Mouse (Mus musculus): Measurements from ENCODE around the gene Olfr1034.
"Not testable (repeated sequence)": the region's sequence is repeated elsewhere in the genome, so short reads cannot be mapped to it uniquely, and the experiment has no call there.

Olfr1034 gene

DNA sequence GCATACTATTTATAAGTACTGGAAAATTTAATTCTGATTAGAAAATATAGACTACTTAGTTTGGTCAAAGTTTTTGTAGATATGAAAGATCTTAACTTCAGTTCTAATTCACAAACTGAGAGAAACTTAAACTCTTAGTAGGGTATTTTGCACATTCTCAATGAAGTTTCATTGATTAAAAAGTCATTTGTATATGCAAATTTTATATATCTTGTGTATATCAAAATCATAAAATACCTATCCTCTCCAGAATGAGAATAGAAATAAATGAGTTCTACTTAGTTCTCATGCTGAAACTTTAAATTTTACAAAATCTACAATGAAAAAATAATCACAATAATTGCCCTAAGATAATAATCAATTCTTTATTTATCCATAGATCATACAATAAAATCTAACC lies at the start of gene Olfr1034:
TSS of gene Olfr1034 (plus strand) at position 301 of the 400 bp plus-strand sequence.
- DNase-seq (ENCODE audit: low spot score in 2 of 2) = no peak

GRCm38 (mm10) chr2:86005240-86005639 lies 40.4 kb upstream of the Olfr1034 start, which contains the start of gene Olfr1032:
Gene Olfr1032, plus strand, starts transcription at chr2:86005540.
- DNase-seq (ENCODE audit: low spot score in 2 of 2) = no peak

- DNase-seq (ENCODE audit: low spot score in 2 of 2) = not testable (repeated sequence)
Measured at GRCm38 (mm10) chr2:86020406-86020805, 25.3 kb upstream of the Olfr1034 start, which contains the start of gene Olfr1033. Gene Olfr1033, plus strand, starts transcription at chr2:86020633.

DNA sequence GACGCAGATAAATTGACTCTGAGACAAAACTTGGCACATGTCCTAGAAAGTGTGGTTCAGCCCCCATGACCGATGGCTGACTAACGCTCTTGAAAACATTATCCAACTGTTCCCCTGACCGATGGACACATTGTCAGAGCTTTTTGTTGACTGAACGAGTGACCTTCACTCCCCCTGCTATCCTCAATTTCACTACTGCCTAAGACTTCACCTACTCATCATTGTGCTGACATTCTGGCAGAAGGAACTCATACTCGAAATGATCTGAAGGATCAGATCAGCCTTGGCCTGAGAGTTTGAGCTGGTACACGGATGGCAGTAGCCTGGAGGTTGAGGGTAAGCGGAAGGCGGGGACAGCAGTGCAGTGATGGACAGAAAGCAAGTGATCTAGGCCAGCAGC lies 24.1 kb upstream of the Olfr1034 start:
- DNase-seq (ENCODE audit: low spot score in 2 of 2) = not testable (repeated sequence)

GRCm38 (mm10) chr2:86050777-86051176 lies 5.1 kb downstream of the Olfr1034 start:
- not testable (repeated sequence) for DNase-seq (ENCODE audit: low spot score in 2 of 2)

DNA sequence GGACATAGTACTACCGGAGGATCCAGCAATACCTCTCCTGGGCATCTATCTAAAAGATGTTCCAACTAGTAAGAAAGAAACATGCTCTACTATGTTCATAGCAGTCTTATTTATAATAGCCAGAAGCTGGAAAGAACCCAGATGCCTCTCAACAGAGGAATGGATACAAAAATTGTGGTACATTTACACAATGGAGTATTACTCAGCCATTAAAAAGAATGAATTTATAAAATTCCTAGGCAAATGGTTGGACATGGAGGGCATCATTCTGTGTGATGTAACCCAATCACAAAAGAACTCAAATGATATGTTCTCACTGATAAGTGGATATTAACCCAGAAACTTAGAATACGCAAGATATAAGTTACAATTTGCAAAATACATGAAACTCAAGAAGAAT lies 18.1 kb downstream of the Olfr1034 start:
- not testable (repeated sequence) for DNase-seq (ENCODE audit: low spot score in 2 of 2)

DNA sequence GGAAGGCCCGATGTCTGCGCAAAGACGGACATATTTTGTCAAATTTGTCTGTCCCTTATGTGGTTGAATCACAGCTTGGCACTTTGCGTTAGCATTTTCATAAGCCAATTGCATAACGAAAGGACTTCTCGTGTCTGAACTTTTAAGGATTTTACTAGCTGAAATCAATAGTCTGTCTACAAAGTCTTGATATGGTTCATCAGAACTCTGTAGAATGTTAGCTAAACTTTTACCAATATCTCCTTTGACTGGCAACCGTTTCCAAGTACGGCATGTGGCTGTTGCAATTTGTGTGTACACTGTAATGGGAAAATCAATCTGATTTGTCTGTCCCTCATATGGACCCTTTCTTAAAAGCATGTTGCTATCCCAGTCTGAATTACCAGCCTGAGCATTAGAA lies 24.5 kb downstream of the Olfr1034 start:
- no peak for DNase-seq (ENCODE audit: low spot score in 2 of 2)

DNA sequence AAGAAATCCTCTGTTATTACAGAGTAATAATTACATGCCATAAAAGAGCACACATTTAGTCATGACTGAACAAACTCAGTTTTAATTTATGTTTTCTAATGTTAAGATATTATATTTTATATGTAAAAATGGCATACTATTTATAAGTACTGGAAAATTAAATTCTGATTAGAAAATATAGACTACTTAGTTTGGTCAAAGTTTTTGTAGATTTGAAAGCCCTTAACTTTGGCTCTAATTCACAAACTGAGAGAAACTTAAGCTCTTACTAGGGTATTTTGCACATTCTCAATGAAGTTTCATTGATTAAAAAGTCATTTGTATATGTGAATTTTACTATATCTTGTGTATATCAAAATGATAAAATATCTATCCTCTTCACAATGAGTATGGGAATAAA lies 28.0 kb downstream of the Olfr1034 start, which contains the start of gene Olfr1036:
TSS of gene Olfr1036 (plus strand) at position 301 of the 400 bp plus-strand sequence.
- not testable (repeated sequence) for DNase-seq (ENCODE audit: low spot score in 2 of 2)

- not testable (repeated sequence) for DNase-seq (ENCODE audit: low spot score in 2 of 2)
Measured at GRCm38 (mm10) chr2:86080478-86080877, 34.8 kb downstream of the Olfr1034 start.

GRCm38 (mm10) chr2:86087285-86087684 lies 41.6 kb downstream of the Olfr1034 start, which contains the start of gene Olfr1037:
Gene Olfr1037, minus strand, starts transcription at chr2:86087385.
- no peak for DNase-seq (ENCODE audit: low spot score in 2 of 2)

Data from frontal cortex, postnatal 10 days (tissue).